Mouse (Mus musculus) embryonic facial prominence, embryonic 11.5 days (tissue): ENCODE measurements around the gene Atp9a. TPM values are rescaled to one million over a fixed set of nuclear protein-coding genes. Genes with fewer than 3 reads are reported as not detected.

Experiments used
- ATAC-seq: fragments of 200-750 bp; cut with Nextera tagmentation; replicated peaks from 2 replicates; pipeline ENCODE4 v1.8.0; 2017; ENCODE audit warnings: low read depth; ENCODE audit not compliant: insufficient number of reproducible peaks, low FRiP score, low TSS enrichment
- DNase-seq: peaks from one replicate; pipeline ENCODE4 v3.0.0-alpha.2; 2015; ENCODE audit warnings: low spot score
- H3K27ac ChIP-seq: fragments of 300-500 bp; sonication (generic); replicated peaks from 2 replicates; pipeline ENCODE4 v1.5.1; 2014; ENCODE audit warnings: mild to moderate bottlenecking, low read depth, low read length, control low read depth
- H3K27me3 ChIP-seq: fragments of 300-500 bp; sonication (generic); 2 replicates; pipeline ENCODE4 v1.6.1; 2014; ENCODE audit warnings: mild to moderate bottlenecking, low read length, moderate library complexity, mixed read lengths; ENCODE audit not compliant: control insufficient read depth, insufficient read depth
- H3K36me3 ChIP-seq: fragments of 300-500 bp; sonication (generic); replicated peaks from 2 replicates; pipeline ENCODE4 v1.6.1; 2014; ENCODE audit warnings: low read depth, mild to moderate bottlenecking, low read length, moderate library complexity, mixed read lengths; ENCODE audit not compliant: control insufficient read depth, insufficient read depth
- H3K4me1 ChIP-seq: fragments of 300-500 bp; sonication (generic); 2 replicates; pipeline ENCODE4 v1.6.1; 2014; ENCODE audit warnings: low read length, mixed read lengths; ENCODE audit not compliant: control insufficient read depth, insufficient read depth
- H3K4me2 ChIP-seq: fragments of 300-500 bp; sonication (generic); 2 replicates; pipeline ENCODE4 v1.6.1; 2014; ENCODE audit warnings: low read depth, mild to moderate bottlenecking, control low read depth, low read length, moderate library complexity
- H3K4me3 ChIP-seq: fragments of 300-500 bp; sonication (generic); 2 replicates; pipeline ENCODE4 v1.5.1; 2014; ENCODE audit warnings: low read depth, low read length, control low read depth
- H3K9ac ChIP-seq: fragments of 300-500 bp; sonication (generic); replicated peaks from 2 replicates; pipeline ENCODE4 v1.6.1; 2014; ENCODE audit warnings: mild to moderate bottlenecking, control low read depth, low read length
- H3K9me3 ChIP-seq: fragments of 300-500 bp; sonication (generic); replicated peaks from 2 replicates; pipeline ENCODE4 v1.6.1; 2016; ENCODE audit warnings: mild to moderate bottlenecking, low read length, inconsistent platforms, mixed read lengths; ENCODE audit not compliant: control insufficient read depth
- WGBS: fragments of 180-500 bp; shearing (Covaris S2); extraction: QIAGEN DNeasy Blood & Tissue Kit; methylation state at CpG from one replicate; pipeline ENCODE4 v1.1.7; 2014; 5-methylcytosine and 5-hydroxymethylcytosine counted together
- polyA plus RNA-seq: library from polyadenylated mRNA; unstranded; fragments of >200 nt; fragmentation: Nextera tagmentation; extraction: Ambion mirVana; gene quantifications from 2 replicates; pipeline ENCODE4 v1.2.1, GENCODE M21; 2014

Gene Atp9a
- polyA plus RNA-seq, 1 experiment from 2014 or later = 10.4 TPM

- no peak for DNase-seq
- 13% methylated on average over 10 of the region's 10 CpGs for WGBS
- ATAC-seq = no peak
- Histone ChIP-seq H3K27me3 (peaks cover 2% of the 10 kb centered on the region; the same call in 1 of the 2 replicates), H3K36me3 (no peaks in the 10 kb centered on the region), H3K9ac (peak within 1 kb of the TSS; percentile 74), H3K4me1 (no peaks in the 10 kb centered on the region), H3K9me3 (no peaks in the 10 kb centered on the region), H3K4me3 (peak within 1 kb of the TSS; percentile 67), H3K4me2 (peak within 1 kb of the TSS; percentile 93), H3K27ac (peak within 1 kb of the TSS; percentile 0; the same call in 1 of the 2 replicates)
Measured at GRCm38 (mm10) chr2:168767582-168767981, 25.4 kb upstream of the Atp9a start, which contains the start of gene Sall4. TSS of gene Sall4 (minus strand) at chr2:168767943.

- H3K9ac ChIP-seq = peak overlapping the region; percentile 74
- H3K4me1 ChIP-seq = peaks cover 6% of the 10 kb centered on the region; the same call in 1 of the 2 replicates
- peak overlapping the region; percentile 67 for H3K4me3 ChIP-seq
- under 1% methylated on average over 38 of the region's 52 CpGs for WGBS
- H3K36me3 ChIP-seq = no peaks in the 10 kb centered on the region
- ATAC-seq (peak; percentile 80), DNase-seq (peak; percentile 90)
- no peaks in the 10 kb centered on the region for H3K9me3 ChIP-seq
- peak overlapping the region; percentile 0; the same call in 1 of the 2 replicates for H3K27ac ChIP-seq
- H3K27me3 ChIP-seq = peaks cover 2% of the 10 kb centered on the region; the same call in 1 of the 2 replicates
- peak overlapping the region; percentile 93 for H3K4me2 ChIP-seq
Measured at GRCm38 (mm10) chr2:168766538-168767361, 24.5 kb upstream of the Atp9a start.

DNA sequence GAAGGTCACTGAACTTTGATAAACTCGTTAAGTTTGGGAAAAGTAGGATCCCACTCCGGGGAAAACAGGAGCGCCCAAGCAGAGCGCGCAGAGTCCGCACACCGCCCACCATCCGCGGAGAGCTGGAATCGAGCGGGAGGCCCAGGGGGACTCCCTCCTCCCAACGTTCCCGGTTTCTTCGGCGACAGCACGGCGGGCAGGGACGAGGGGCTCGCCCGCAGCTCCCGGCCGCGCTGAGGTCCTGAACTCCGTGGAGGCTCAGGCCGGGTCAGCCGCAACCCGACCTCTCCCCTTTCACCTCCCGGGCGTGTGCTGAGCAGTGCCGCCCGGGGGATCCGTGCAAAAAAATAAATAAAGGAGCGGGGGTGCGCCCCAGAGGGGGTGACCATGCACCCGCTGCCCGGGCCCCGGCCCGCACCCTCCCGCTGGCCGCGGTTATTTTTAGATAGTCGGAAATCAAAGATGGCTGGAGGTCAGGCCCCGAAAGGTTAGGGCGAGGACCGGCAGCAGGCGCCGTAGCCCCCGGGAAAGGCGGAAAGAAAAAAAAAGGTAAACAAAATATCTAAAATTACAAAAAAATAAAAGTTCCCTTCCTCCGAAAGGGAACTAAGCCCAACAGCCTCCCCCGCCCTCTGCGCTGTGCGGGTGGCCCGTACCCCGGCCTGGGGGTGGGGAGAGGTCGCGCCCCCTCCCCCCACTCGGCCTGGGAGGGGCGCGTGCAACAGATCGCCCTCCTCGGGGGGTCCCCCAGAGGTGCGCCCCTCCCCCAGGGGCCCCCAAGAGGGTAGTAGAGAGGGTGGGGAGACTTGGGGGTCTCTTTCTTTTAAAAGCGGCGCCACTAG lies 23.7 kb upstream of the Atp9a start:
- DNase-seq (no peak), ATAC-seq (no peak)
- Histone ChIP-seq H3K9ac (peak overlapping the region; percentile 74), H3K27ac (peak overlapping the region; percentile 74), H3K4me1 (peaks cover 6% of the 10 kb centered on the region; the same call in 1 of the 2 replicates), H3K9me3 (no peaks in the 10 kb centered on the region), H3K4me3 (peak overlapping the region; percentile 67), H3K4me2 (peak overlapping the region; percentile 93), H3K36me3 (no peaks in the 10 kb centered on the region), H3K27me3 (peaks cover 2% of the 10 kb centered on the region; the same call in 1 of the 2 replicates)
- under 1% methylated on average over 65 of the region's 65 CpGs for WGBS

GRCm38 (mm10) chr2:168765065-168765681 lies 23.0 kb upstream of the Atp9a start:
- H3K36me3 ChIP-seq = no peaks in the 10 kb centered on the region
- ATAC-seq (peak; percentile 64), DNase-seq (peak; percentile 78)
- no peaks in the 10 kb centered on the region for H3K9me3 ChIP-seq
- WGBS = under 1% methylated on average over 32 of the region's 32 CpGs
- H3K4me1 ChIP-seq = peaks cover 6% of the 10 kb centered on the region; the same call in 1 of the 2 replicates
- peaks cover 2% of the 10 kb centered on the region; the same call in 1 of the 2 replicates for H3K27me3 ChIP-seq
- H3K27ac ChIP-seq = peak overlapping the region; percentile 74
- peak overlapping the region; percentile 74 for H3K9ac ChIP-seq
- H3K4me2 ChIP-seq = peak overlapping the region; percentile 93
- peak overlapping the region; percentile 67 for H3K4me3 ChIP-seq

DNA sequence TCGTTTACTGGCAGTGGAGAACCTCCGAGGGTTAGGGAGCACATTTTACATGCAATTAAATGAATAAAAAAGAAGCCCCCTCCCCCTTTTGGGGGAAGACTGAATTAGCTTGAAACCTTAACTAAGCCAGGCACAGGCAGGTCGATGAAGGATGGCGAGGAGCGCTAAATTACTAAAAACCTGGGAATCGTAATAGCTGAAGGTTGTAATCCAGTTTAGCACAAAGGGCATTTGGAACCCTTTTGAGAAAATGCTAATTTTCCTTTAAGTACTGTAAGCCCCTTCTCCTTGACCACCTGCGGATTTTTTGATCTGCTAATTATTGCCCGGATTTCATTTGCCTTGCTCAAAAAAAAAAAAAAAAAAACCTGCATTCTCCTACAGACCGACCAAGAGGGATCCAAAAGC lies 22.3 kb upstream of the Atp9a start:
- Histone ChIP-seq H3K27me3 (peaks cover 2% of the 10 kb centered on the region; the same call in 1 of the 2 replicates), H3K4me1 (peaks cover 6% of the 10 kb centered on the region; the same call in 1 of the 2 replicates), H3K27ac (no peak overlapping the region), H3K9me3 (no peaks in the 10 kb centered on the region), H3K9ac (no peak overlapping the region), H3K36me3 (no peaks in the 10 kb centered on the region), H3K4me3 (peak overlapping the region; percentile 67; the same call in 1 of the 2 replicates), H3K4me2 (peak overlapping the region; percentile 0)
- ATAC-seq = no peak
- 7% methylated on average over 9 of the region's 9 CpGs for WGBS
- DNase-seq = peak; percentile 27

GRCm38 (mm10) chr2:168763785-168764184 lies 21.6 kb upstream of the Atp9a start:
- no peak for DNase-seq
- H3K27ac ChIP-seq = no peak overlapping the region

GRCm38 (mm10) chr2:168762411-168762815 lies 20.2 kb upstream of the Atp9a start:
- no peak for ATAC-seq
- Histone ChIP-seq H3K4me3 (no peak overlapping the region), H3K9me3 (no peaks in the 10 kb centered on the region), H3K36me3 (no peaks in the 10 kb centered on the region), H3K27ac (no peak overlapping the region), H3K27me3 (no peaks in the 10 kb centered on the region), H3K9ac (peak overlapping the region; percentile 13; the same call in 1 of the 2 replicates), H3K4me2 (peak overlapping the region; percentile 34), H3K4me1 (peaks cover 6% of the 10 kb centered on the region; the same call in 1 of the 2 replicates)
- peak; percentile 39 for DNase-seq
- 6% methylated on average over 12 of the region's 12 CpGs for WGBS

More at GRCm38 (mm10) chr2:168763785-168764184, 21.6 kb upstream of the Atp9a start:
- H3K36me3 ChIP-seq = no peaks in the 10 kb centered on the region
- H3K9me3 ChIP-seq = no peaks in the 10 kb centered on the region
- no peak overlapping the region for H3K9ac ChIP-seq
- H3K27me3 ChIP-seq = peaks cover 2% of the 10 kb centered on the region; the same call in 1 of the 2 replicates
- H3K4me1 ChIP-seq = peaks cover 6% of the 10 kb centered on the region; the same call in 1 of the 2 replicates
- no peak for ATAC-seq
- H3K4me2 ChIP-seq = peak overlapping the region; percentile 19
- 12% methylated on average over 7 of the region's 7 CpGs for WGBS
- H3K4me3 ChIP-seq = peak overlapping the region; percentile 5; the same call in 1 of the 2 replicates
